Mouse (Mus musculus): ENCODE measurements around the gene Acbd5.

Gene Acbd5

DNA sequence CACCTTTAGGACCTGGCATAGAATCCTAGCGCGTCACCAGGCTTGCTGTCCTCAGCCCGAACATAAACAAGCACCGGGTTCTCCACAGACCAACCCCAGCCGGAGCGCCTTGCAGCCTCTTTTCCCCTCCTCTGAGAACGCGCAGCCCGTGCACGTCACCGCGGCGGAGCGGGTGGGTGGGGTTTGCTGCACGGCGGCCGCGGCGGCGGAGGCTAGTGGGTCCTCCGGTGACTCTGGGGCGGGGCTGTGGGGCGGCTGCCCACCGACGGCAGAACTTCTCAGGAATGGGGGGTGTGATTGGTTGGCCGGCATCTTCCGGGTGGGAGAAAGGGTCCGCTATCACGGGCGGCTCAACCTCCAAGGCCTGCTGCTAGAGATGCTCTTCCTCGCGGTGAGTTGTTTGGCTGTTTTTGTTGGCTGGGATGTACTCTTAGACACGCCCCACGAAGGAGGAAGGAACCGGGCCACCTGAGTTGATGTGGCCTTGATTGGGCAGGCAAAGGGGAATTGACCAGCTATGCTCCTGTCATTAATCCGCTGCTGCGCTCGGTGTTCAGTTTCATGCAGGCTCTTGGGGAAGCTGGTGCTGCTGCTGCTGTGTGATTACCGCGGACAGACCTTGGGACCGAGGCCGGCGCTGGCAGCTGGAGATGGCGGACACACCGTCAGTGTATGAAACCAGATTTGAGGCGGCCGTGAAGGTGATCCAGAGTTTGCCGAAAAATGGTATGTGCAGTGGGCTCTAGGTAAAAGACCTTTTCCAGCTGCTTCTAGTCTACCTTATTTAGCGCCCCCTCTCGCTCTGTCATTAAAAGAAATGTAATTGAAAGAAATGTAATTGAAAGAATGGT, 1.2 kb downstream of the Acbd5 start:
- peak; percentile 91 for DNase-seq (ENCODE audit: low spot score)

GRCm38 (mm10) chr2:23070491-23070890, 2.5 kb downstream of the Acbd5 start:
- no peak for DNase-seq (ENCODE audit: low spot score)

- no peak for DNase-seq (ENCODE audit: low spot score)
Observed at GRCm38 (mm10) chr2:23071406-23071805, 3.4 kb downstream of the Acbd5 start.

GRCm38 (mm10) chr2:23075846-23076245, 7.9 kb downstream of the Acbd5 start:
- no peak for DNase-seq (ENCODE audit: low spot score)

- no peak for DNase-seq (ENCODE audit: low spot score)
Observed at GRCm38 (mm10) chr2:23076783-23077182, 8.8 kb downstream of the Acbd5 start.

DNA sequence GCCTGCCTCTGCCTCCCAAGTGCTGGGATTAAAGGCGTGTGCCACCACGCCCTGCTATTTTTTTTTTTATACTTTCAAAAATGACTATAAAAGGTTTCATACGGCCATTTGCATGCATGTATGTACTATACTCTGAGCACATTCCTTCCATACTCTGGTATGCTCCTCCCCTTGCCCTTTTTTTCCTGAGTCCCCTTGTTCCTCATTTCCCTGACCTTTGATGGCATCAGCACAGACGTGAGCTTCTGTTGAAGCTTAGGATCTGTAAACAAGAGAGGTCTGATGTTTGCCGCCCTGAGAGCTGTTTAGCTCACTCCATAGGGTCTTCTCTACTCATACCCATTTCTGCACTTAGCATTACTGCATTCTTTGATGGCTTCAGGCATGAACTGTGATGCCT, 9.7 kb downstream of the Acbd5 start:
- DNase-seq (ENCODE audit: low spot score): no peak

DNA sequence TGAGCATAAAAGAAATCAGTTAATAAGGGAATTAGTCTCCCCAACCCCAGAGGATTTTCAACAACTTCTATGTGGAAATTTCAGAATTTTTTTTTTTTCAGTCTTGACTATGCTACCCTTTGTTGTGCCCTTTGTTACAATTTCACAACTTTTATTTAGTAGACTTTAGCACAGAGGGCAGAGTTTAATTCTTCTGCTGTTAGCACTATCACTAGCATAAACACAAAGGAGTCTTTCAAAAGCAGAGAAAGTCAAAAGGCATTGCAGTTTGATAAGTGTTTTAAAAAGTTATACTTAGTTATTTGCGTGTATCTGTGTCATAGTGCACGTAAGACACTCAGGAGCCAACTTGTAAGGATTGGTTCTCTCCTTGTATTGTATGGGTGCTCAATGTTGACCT, 10.6 kb downstream of the Acbd5 start:
- DNase-seq (ENCODE audit: low spot score): no peak

GRCm38 (mm10) chr2:23084540-23084939, 16.6 kb downstream of the Acbd5 start:
- no peak for DNase-seq (ENCODE audit: low spot score)

DNA sequence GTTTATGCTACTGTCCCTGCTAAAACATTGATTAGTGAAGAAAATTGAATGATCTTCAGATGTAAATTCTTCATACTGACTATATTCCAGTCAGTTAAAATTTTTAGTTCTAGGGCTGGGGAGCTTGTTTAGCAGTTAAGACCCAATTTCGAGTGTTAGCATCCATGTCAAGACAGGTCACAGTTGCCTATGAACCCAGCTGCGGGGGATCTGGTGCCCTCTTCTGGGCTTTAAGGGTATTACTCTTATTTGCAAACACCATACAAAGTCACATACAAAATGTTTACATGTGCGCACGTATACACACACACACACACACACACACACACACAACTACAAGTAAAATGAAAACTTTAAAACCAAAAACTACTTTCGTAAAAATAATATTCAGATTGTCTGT, 24.2 kb downstream of the Acbd5 start:
- DNase-seq (ENCODE audit: low spot score): peak; percentile 6

- DNase-seq (ENCODE audit: low spot score): no peak
Observed at GRCm38 (mm10) chr2:23097028-23097427, 29.1 kb downstream of the Acbd5 start.

DNA sequence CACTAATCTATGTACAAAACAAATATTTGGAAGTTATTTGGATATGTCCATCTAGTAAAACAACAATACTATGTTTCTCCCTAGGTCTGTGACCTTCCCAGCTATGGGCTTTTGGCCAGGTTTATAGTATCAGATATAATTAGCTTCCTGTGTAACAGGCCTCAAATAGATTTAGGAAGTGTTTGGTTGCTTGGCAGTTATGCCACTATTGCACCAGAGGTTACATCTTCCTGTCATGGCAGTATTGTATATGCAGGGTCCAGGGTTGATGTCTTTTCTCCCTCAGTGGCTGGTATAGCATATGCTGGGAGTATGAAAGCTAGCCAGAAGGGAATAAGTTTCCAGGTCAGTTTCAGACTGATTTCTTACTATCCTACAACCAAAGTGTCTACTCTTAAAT, 34.3 kb downstream of the Acbd5 start:
- DNase-seq (ENCODE audit: low spot score): no peak

- no peak for DNase-seq (ENCODE audit: low spot score)
Observed at GRCm38 (mm10) chr2:23119573-23119972, 51.6 kb downstream of the Acbd5 start.

GRCm38 (mm10) chr2:23155199-23155621, 87.2 kb downstream of the Acbd5 start:
- DNase-seq (ENCODE audit: low spot score): peak; percentile 4

GRCm38 (mm10) chr2:23155777-23156607, 88.0 kb downstream of the Acbd5 start, which contains the start of the genes Mastl and Yme1l1:
TSS of gene Mastl (minus strand) at chr2:23156024.
TSS of gene Yme1l1 (plus strand) at chr2:23156369.
- DNase-seq (ENCODE audit: low spot score): peak; percentile 88

DNA sequence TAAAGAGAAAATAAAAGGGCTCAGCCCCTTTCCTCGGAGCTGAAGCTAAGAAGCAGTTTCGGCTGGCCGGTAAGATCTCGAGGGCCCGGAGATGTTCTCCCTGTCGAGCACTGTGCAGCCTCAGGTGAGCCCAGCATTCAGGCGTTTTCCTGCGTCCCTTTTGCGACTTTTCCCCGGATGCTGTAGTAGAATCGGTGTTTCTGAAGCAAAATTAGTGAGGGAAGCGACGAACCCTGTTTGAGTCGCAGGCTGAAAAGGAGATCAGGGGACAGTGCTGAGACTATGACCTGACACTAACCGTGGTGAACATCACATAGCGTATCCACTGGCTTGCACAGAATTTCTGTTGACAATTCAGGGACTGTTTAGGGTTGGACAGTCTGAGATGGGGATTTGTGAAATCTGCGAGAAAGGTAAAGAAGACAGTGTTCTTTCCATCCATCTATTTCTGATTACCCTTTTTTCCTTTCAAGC, 88.7 kb downstream of the Acbd5 start:
- DNase-seq (ENCODE audit: low spot score): no peak
